In the genomic region with DNA sequence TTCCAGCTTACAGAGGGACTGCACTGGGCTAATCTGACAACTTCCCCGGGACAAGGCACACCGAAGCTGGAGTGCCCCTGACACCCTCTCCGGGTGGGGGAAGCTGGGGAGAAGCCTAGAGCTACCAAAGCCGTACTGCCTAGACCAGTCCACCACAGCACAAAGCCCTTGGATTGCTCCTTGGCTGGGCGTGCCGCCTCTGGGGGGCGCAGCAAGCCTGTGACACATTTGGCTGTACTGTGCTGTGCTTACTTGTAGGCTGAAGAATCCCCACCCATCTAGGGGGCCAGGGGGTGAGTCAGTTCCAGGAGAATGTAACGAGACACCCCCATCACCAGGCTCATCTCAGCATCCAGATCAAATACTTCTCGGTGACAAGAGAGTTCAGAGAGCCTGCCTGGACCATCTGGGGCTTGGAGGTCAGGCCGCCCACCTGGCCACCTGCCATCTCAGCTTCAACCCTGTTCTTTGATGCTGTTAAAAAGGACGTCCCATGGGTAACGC, we compare ENCODE assay signal across 11 mouse cellular contexts. TPM values are rescaled to one million over a fixed set of nuclear protein-coding genes. Genes with fewer than 3 reads are reported as not detected.
DNase-seq lines count a peak whose midpoint lies in the region; ATAC-seq lines count a peak whose summit lies in the region.
"Had no signal": no experiment of that assay in that cellular context is flagged by ENCODE, and none has a peak within 500 bp of the region (broad histone marks: within the 10 kb centered on the region; RNA-seq: fewer than 3 reads in every experiment).

No protein-coding gene starts in this region.

- no peak overlapping the region for H3K4me2 ChIP-seq in neural tube, embryonic 11.5 days (ENCODE audit: low read depth)
- no peak overlapping the region for H3K4me2 ChIP-seq in neural tube, embryonic 15.5 days
- H3K4me2 ChIP-seq: embryonic facial prominence, embryonic 12.5 days had no signal

- no peak overlapping the region for H3K4me3 ChIP-seq in neural tube, embryonic 11.5 days (ENCODE audit: low read depth, low read length)
- no peak overlapping the region for H3K4me3 ChIP-seq in neural tube, embryonic 15.5 days (replicated peaks)
- H3K4me3 ChIP-seq: embryonic facial prominence, embryonic 12.5 days had no signal

- H3K27me3 ChIP-seq in neural tube, embryonic 11.5 days (ENCODE audit: control insufficient read depth, insufficient read depth, low read length), result no peaks in the 10 kb centered on the region
- H3K27me3 ChIP-seq in neural tube, embryonic 15.5 days (replicated peaks), result no peaks in the 10 kb centered on the region
- H3K27me3 ChIP-seq: embryonic facial prominence, embryonic 12.5 days had no signal

- DNase-seq in gastrocnemius, postnatal 10 days, result peak; percentile 40
- DNase-seq in gastrocnemius, postnatal 25 days, result no peak
- DNase-seq in neural tube, embryonic 11.5 days (ENCODE audit: low spot score), result peak; percentile 19
- peak; percentile 27 for DNase-seq in embryo, embryonic 11 days
- DNase-seq in retina, embryonic 14.5 days (ENCODE audit: low spot score), result no peak
- no peak for DNase-seq in left cerebral cortex, postnatal 4 days
- DNase-seq: adrenal gland, adult 8-10 months had no signal

- intact Hi-C loops in left cerebral cortex, postnatal 4 days (cut with DNase I), result no loop called here

- H3K4me1 ChIP-seq in neural tube, embryonic 11.5 days (ENCODE audit: control insufficient read depth, insufficient read depth, low read length), result no peaks in the 10 kb centered on the region
- no peaks in the 10 kb centered on the region for H3K4me1 ChIP-seq in neural tube, embryonic 15.5 days
- H3K4me1 ChIP-seq: embryonic facial prominence, embryonic 12.5 days had no signal

- H3K9ac ChIP-seq in neural tube, embryonic 11.5 days (ENCODE audit: low read length), result no peak overlapping the region
- H3K9ac ChIP-seq in neural tube, embryonic 15.5 days (replicated peaks), result no peak overlapping the region
- H3K9ac ChIP-seq: embryonic facial prominence, embryonic 12.5 days had no signal

- no peak overlapping the region for H3K27ac ChIP-seq in neural tube, embryonic 11.5 days (ENCODE audit: low read depth, low read length)
- no peak overlapping the region for H3K27ac ChIP-seq in neural tube, embryonic 15.5 days (replicated peaks)
- H3K27ac ChIP-seq: embryonic facial prominence, embryonic 12.5 days had no signal

- no peaks in the 10 kb centered on the region for H3K9me3 ChIP-seq in neural tube, embryonic 11.5 days (ENCODE audit: control insufficient read depth, low read length)
- no peaks in the 10 kb centered on the region for H3K9me3 ChIP-seq in neural tube, embryonic 15.5 days (replicated peaks)
- H3K9me3 ChIP-seq: embryonic facial prominence, embryonic 12.5 days had no signal

- peaks cover 19% of the 10 kb centered on the region for H3K36me3 ChIP-seq in neural tube, embryonic 11.5 days (ENCODE audit: control insufficient read depth, insufficient read depth, low read length)
- H3K36me3 ChIP-seq in neural tube, embryonic 15.5 days, result peaks cover 69% of the 10 kb centered on the region

- ATAC-seq in neural tube, embryonic 11.5 days (ENCODE audit: insufficient read depth, low FRiP score, low TSS enrichment), result no peak
- no peak for ATAC-seq in neural tube, embryonic 15.5 days (ENCODE audit: low FRiP score)
- 0 out of 2 replicates have a peak, but pooled peaks have one; percentile 19 for ATAC-seq in megakaryocyte, adult 5-6 weeks (ENCODE audit: poor library complexity, severe bottlenecking)

- WGBS in neural tube, embryonic 11.5 days, result 79% methylated on average over 12 of the region's 12 CpGs
- 83% methylated on average over 12 of the region's 12 CpGs for WGBS in neural tube, embryonic 15.5 days

RNA-seq across cellular contexts. Expression of gene Dhx34, which starts 10.9 kb away (rescaled TPM):
- 1 to 10 TPM; 5.8 to 7.6 TPM for total RNA-seq in gastrocnemius, postnatal 10 days (2021)
- total RNA-seq in gastrocnemius, postnatal 25 days (2021), result 1 to 10 TPM; 3.2 to 3.4 TPM
- polyA plus RNA-seq in neural tube, embryonic 11.5 days (2014; fragmentation: Nextera tagmentation; extraction: Ambion mirVana), result 11.9 and 12.1 TPM in 2 replicates
- 12.2 and 13.2 TPM in 2 replicates for polyA plus RNA-seq in neural tube, embryonic 15.5 days (2015; fragmentation: Nextera tagmentation; extraction: Ambion mirVana)
- 8.5 and 9.5 TPM in 2 replicates for total RNA-seq in megakaryocyte, adult 5-6 weeks (2015)
- 7.5 and 8.3 TPM in 2 replicates for total RNA-seq in megakaryocyte, adult 5-6 weeks (2017)
- 10 to 100 TPM; 12.2 to 13.4 TPM for total RNA-seq in left cerebral cortex, postnatal 4 days (2021)

RNA-seq across cellular contexts. Expression of gene C5ar2, which starts 33.0 kb away (rescaled TPM):
- under 1 TPM; 0.16 to 0.41 TPM for total RNA-seq in gastrocnemius, postnatal 10 days (2021)
- under 1 TPM; 0.13 to 0.23 TPM for total RNA-seq in gastrocnemius, postnatal 25 days (2021)
- polyA plus RNA-seq in neural tube, embryonic 11.5 days (2014; fragmentation: Nextera tagmentation; extraction: Ambion mirVana), result 0.07 TPM in 1 of 2 replicates, not detected in the other
- polyA plus RNA-seq in neural tube, embryonic 15.5 days (2015; fragmentation: Nextera tagmentation; extraction: Ambion mirVana), result 0.10 and 0.22 TPM in 2 replicates
- total RNA-seq in megakaryocyte, adult 5-6 weeks (2015), result 5.7 and 7.4 TPM in 2 replicates
- 6.9 and 10.7 TPM in 2 replicates for total RNA-seq in megakaryocyte, adult 5-6 weeks (2017)
- under 1 TPM; 0.14 to 0.30 TPM for total RNA-seq in left cerebral cortex, postnatal 4 days (2021)
- polyA plus RNA-seq: embryonic facial prominence, embryonic 12.5 days; limb, embryonic 11.5 days had no signal

RNA-seq across cellular contexts. Expression of gene Meis3, which starts 36.0 kb away (rescaled TPM):
- 1 to 10 TPM; 4.2 to 6.8 TPM for total RNA-seq in gastrocnemius, postnatal 10 days (2021)
- 1 to 10 TPM in 1 of 2 experiments, under 1 TPM in 1; 0.97 to 1.9 TPM for total RNA-seq in gastrocnemius, postnatal 25 days (2021)
- polyA plus RNA-seq in neural tube, embryonic 11.5 days (2014; fragmentation: Nextera tagmentation; extraction: Ambion mirVana), result 171 and 196 TPM in 2 replicates
- 104 and 126 TPM in 2 replicates for polyA plus RNA-seq in neural tube, embryonic 15.5 days (2015; fragmentation: Nextera tagmentation; extraction: Ambion mirVana)
- total RNA-seq in megakaryocyte, adult 5-6 weeks (2015), result 0.89 and 1.9 TPM in 2 replicates
- total RNA-seq in megakaryocyte, adult 5-6 weeks (2017), result not detected in 2 replicates
- 10 to 100 TPM; 70.6 to 74.8 TPM for total RNA-seq in left cerebral cortex, postnatal 4 days (2021)

RNA-seq across cellular contexts. Expression of gene C5ar1, which starts 48.4 kb away (rescaled TPM):
- 1 to 10 TPM; 3.2 to 3.3 TPM for total RNA-seq in gastrocnemius, postnatal 10 days (2021)
- total RNA-seq in gastrocnemius, postnatal 25 days (2021), result 1 to 10 TPM; 1.6 to 2.9 TPM
- 2.1 and 2.3 TPM in 2 replicates for polyA plus RNA-seq in neural tube, embryonic 11.5 days (2014; fragmentation: Nextera tagmentation; extraction: Ambion mirVana)
- polyA plus RNA-seq in neural tube, embryonic 15.5 days (2015; fragmentation: Nextera tagmentation; extraction: Ambion mirVana), result 1.7 and 2.7 TPM in 2 replicates
- total RNA-seq in megakaryocyte, adult 5-6 weeks (2015), result 49.8 TPM in 2 replicates
- 13.6 and 22.2 TPM in 2 replicates for total RNA-seq in megakaryocyte, adult 5-6 weeks (2017)
- 1 to 10 TPM in 1 of 2 experiments, under 1 TPM in 1; 0.97 to 1.8 TPM for total RNA-seq in left cerebral cortex, postnatal 4 days (2021)

Comparison
In these comparisons a context has a peak if more than half of its experiments do, and no peak if none do; other contexts are left out.
1. DNase-seq: peak in gastrocnemius, postnatal 10 days (single experiment), neural tube, embryonic 11.5 days (single experiment) and embryo, embryonic 11 days (single experiment); none in gastrocnemius, postnatal 25 days (single experiment), retina, embryonic 14.5 days (single experiment) and left cerebral cortex, postnatal 4 days (single experiment).
2. RNA of gene C5ar2, which starts 33.0 kb away (total RNA-seq): 5.7 to 10.7 TPM in megakaryocyte, adult 5-6 weeks; 0.16 to 0.41 TPM in gastrocnemius, postnatal 10 days, 0.14 to 0.30 TPM in left cerebral cortex, postnatal 4 days and 0.13 to 0.23 TPM in gastrocnemius, postnatal 25 days; every median in the first group is over 4 times any median in the second.
3. RNA of gene Meis3, which starts 36.0 kb away (total RNA-seq): 70.6 to 74.8 TPM in left cerebral cortex, postnatal 4 days; 4.2 to 6.8 TPM in gastrocnemius, postnatal 10 days, 0.97 to 1.9 TPM in gastrocnemius, postnatal 25 days and 0.89 to 1.9 TPM in megakaryocyte, adult 5-6 weeks; every median in the first group is over 4 times any median in the second.